Mouse (Mus musculus) lung, embryonic 16.5 days (tissue): Measurements from ENCODE around the gene Arhgef11. TPM values are rescaled to one million over a fixed set of nuclear protein-coding genes. Genes with fewer than 3 reads are reported as not detected.

ENCODE experiments used
- microRNA-seq: library from miRNA; unstranded; fragments of <30 nt; microRNA quantifications from one replicate; pipeline ENCODE4, GENCODE M21; 2016
- polyA plus RNA-seq: library from polyadenylated mRNA; unstranded; fragments of >200 nt; fragmentation: Nextera tagmentation; extraction: Ambion mirVana; gene quantifications from 2 replicates; pipeline ENCODE4 v1.2.1, GENCODE M21; 2015

The Arhgef11 gene
- polyA plus RNA-seq, 1 experiment from 2014 or later = 15.4 TPM

Small RNAs within 50 kb of the gene (microRNA-seq; reads per million reads assigned to microRNA genes)
- not detected for gene Gm24109

Other genes with a start within 250 kb of the Arhgef11 start
- gene Fcrl1, start 241.2 kb upstream of the Arhgef11 start, polyA plus RNA-seq = 0.29 and 0.33 TPM in 2 replicates
- gene Fcrl5, start 181.8 kb upstream of the Arhgef11 start, polyA plus RNA-seq = not detected in 2 replicates
- 16.9 and 20.3 TPM in 2 replicates for gene Etv3, start 92.2 kb upstream of the Arhgef11 start, polyA plus RNA-seq
- 3.9 and 5.9 TPM in 2 replicates for gene Lrrc71, start 131.1 kb downstream of the Arhgef11 start, polyA plus RNA-seq
- gene Ntrk1, start 177.6 kb downstream of the Arhgef11 start, polyA plus RNA-seq = 1.5 and 1.6 TPM in 2 replicates
- gene Insrr, start 179.4 kb downstream of the Arhgef11 start, polyA plus RNA-seq = 0.04 and 0.23 TPM in 2 replicates
- gene Pear1, start 206.7 kb downstream of the Arhgef11 start, polyA plus RNA-seq = 32.4 and 34.5 TPM in 2 replicates
- 0.36 and 2.0 TPM in 2 replicates for gene Sh2d2a, start 229.2 kb downstream of the Arhgef11 start, polyA plus RNA-seq